Mouse (Mus musculus): ENCODE measurements at regions not wholly inside any gene's neighbourhood (a gene's known extent, or its start where the extent isn't known, plus 50 kb on each side); places are given as distances from the start of the nearest gene placed in this dataset.

GRCm38 (mm10) chr6:89052758-89053460 lies 150.9 kb downstream of the Tpra1 start:
- DNase-seq (no peak), ATAC-seq (ENCODE audit: low FRiP score, low TSS enrichment) (no peak)
- no peak overlapping the region for H3K4me2 ChIP-seq (ENCODE audit: low read length)
- H3K27me3 ChIP-seq (ENCODE audit: control insufficient read depth, insufficient read depth, low read length) = no peaks in the 10 kb centered on the region
- no peaks in the 10 kb centered on the region for H3K36me3 ChIP-seq (ENCODE audit: control insufficient read depth, insufficient read depth, low read length)
- H3K27ac ChIP-seq (replicated peaks; ENCODE audit: low read depth, low read length) = no peak overlapping the region
- H3K4me1 ChIP-seq (ENCODE audit: control insufficient read depth, insufficient read depth, low read length) = 0 out of 2 replicates have a peak, but pooled peaks cover 3% of the 10 kb centered on the region
- H3K9ac ChIP-seq (replicated peaks; ENCODE audit: low read length) = no peak overlapping the region
- WGBS = 89% methylated on average over 9 of the region's 9 CpGs
- no peaks in the 10 kb centered on the region for H3K9me3 ChIP-seq (ENCODE audit: control insufficient read depth, low read length)
- H3K4me3 ChIP-seq (replicated peaks; ENCODE audit: low read depth, low read length) = no peak overlapping the region

GRCm38 (mm10) chr6:89054060-89054459 lies 152.0 kb downstream of the Tpra1 start:
- Histone ChIP-seq H3K27ac (replicated peaks; ENCODE audit: low read depth, low read length) (no peak overlapping the region), H3K4me1 (ENCODE audit: control insufficient read depth, insufficient read depth, low read length) (no peaks in the 10 kb centered on the region), H3K4me3 (replicated peaks; ENCODE audit: low read depth, low read length) (no peak overlapping the region), H3K4me2 (ENCODE audit: low read length) (no peak overlapping the region), H3K9ac (replicated peaks; ENCODE audit: low read length) (no peak overlapping the region), H3K9me3 (ENCODE audit: control insufficient read depth, low read length) (no peaks in the 10 kb centered on the region), H3K36me3 (ENCODE audit: control insufficient read depth, insufficient read depth, low read length) (no peaks in the 10 kb centered on the region), H3K27me3 (ENCODE audit: control insufficient read depth, insufficient read depth, low read length) (no peaks in the 10 kb centered on the region)
- WGBS = 86% methylated on average over 13 of the region's 13 CpGs
- DNase-seq (no peak), ATAC-seq (ENCODE audit: low FRiP score, low TSS enrichment) (no peak)

- Histone ChIP-seq H3K27ac (replicated peaks; ENCODE audit: low read depth, low read length) (no peak overlapping the region), H3K4me2 (ENCODE audit: low read length) (no peak overlapping the region), H3K27me3 (ENCODE audit: control insufficient read depth, insufficient read depth, low read length) (no peaks in the 10 kb centered on the region), H3K4me3 (replicated peaks; ENCODE audit: low read depth, low read length) (no peak overlapping the region), H3K9me3 (ENCODE audit: control insufficient read depth, low read length) (no peaks in the 10 kb centered on the region), H3K4me1 (ENCODE audit: control insufficient read depth, insufficient read depth, low read length) (no peaks in the 10 kb centered on the region), H3K9ac (replicated peaks; ENCODE audit: low read length) (no peak overlapping the region), H3K36me3 (ENCODE audit: control insufficient read depth, insufficient read depth, low read length) (no peaks in the 10 kb centered on the region)
- ATAC-seq (ENCODE audit: low FRiP score, low TSS enrichment) (no peak), DNase-seq (no peak)
- 54% methylated on average over 4 of the region's 4 CpGs for WGBS
Measured at GRCm38 (mm10) chr6:89059431-89059975, 157.5 kb downstream of the Tpra1 start.

- no peaks in the 10 kb centered on the region for H3K9me3 ChIP-seq (ENCODE audit: control insufficient read depth, low read length)
- peaks cover 6% of the 10 kb centered on the region; the same call in 1 of the 2 replicates for H3K4me1 ChIP-seq (ENCODE audit: control insufficient read depth, insufficient read depth, low read length)
- no peak overlapping the region for H3K27ac ChIP-seq (replicated peaks; ENCODE audit: low read depth, low read length)
- ATAC-seq (ENCODE audit: low FRiP score, low TSS enrichment) = no peak
- no peak for DNase-seq
- H3K36me3 ChIP-seq (ENCODE audit: control insufficient read depth, insufficient read depth, low read length) = no peaks in the 10 kb centered on the region
- H3K4me2 ChIP-seq (ENCODE audit: low read length) = no peak overlapping the region
- H3K27me3 ChIP-seq (ENCODE audit: control insufficient read depth, insufficient read depth, low read length) = no peaks in the 10 kb centered on the region
- no peak overlapping the region for H3K4me3 ChIP-seq (replicated peaks; ENCODE audit: low read depth, low read length)
- H3K9ac ChIP-seq (replicated peaks; ENCODE audit: low read length) = no peak overlapping the region; the same call in 1 of the 2 replicates
- 77% methylated on average over 7 of the region's 7 CpGs for WGBS
Measured at GRCm38 (mm10) chr6:89064977-89065580, 163.0 kb downstream of the Tpra1 start.

- Histone ChIP-seq H3K9ac (replicated peaks; ENCODE audit: low read length) (no peak overlapping the region), H3K9me3 (ENCODE audit: control insufficient read depth, low read length) (no peaks in the 10 kb centered on the region), H3K4me1 (ENCODE audit: control insufficient read depth, insufficient read depth, low read length) (peaks cover 6% of the 10 kb centered on the region; the same call in 1 of the 2 replicates), H3K27ac (replicated peaks; ENCODE audit: low read depth, low read length) (no peak overlapping the region), H3K36me3 (ENCODE audit: control insufficient read depth, insufficient read depth, low read length) (no peaks in the 10 kb centered on the region), H3K27me3 (ENCODE audit: control insufficient read depth, insufficient read depth, low read length) (no peaks in the 10 kb centered on the region), H3K4me2 (ENCODE audit: low read length) (no peak overlapping the region), H3K4me3 (replicated peaks; ENCODE audit: low read depth, low read length) (no peak overlapping the region)
- 11% methylated on average over 5 of the region's 5 CpGs for WGBS
- peak; percentile 40 for DNase-seq
- no peak for ATAC-seq (ENCODE audit: low FRiP score, low TSS enrichment)
Measured at GRCm38 (mm10) chr6:89066588-89066987, 164.5 kb downstream of the Tpra1 start.

GRCm38 (mm10) chr6:89068286-89068685 lies 166.2 kb downstream of the Tpra1 start:
- ATAC-seq (ENCODE audit: low FRiP score, low TSS enrichment) (no peak), DNase-seq (no peak)
- 96% methylated on average over 5 of the region's 5 CpGs for WGBS

GRCm38 (mm10) chr6:89069108-89069507 lies 167.1 kb downstream of the Tpra1 start:
- H3K9me3 ChIP-seq (ENCODE audit: control insufficient read depth, low read length) = no peaks in the 10 kb centered on the region
- WGBS = 51% methylated on average over 5 of the region's 5 CpGs

More at GRCm38 (mm10) chr6:89068286-89068685, 166.2 kb downstream of the Tpra1 start:
- Histone ChIP-seq H3K4me1 (ENCODE audit: control insufficient read depth, insufficient read depth, low read length) (peaks cover 15% of the 10 kb centered on the region), H3K27me3 (ENCODE audit: control insufficient read depth, insufficient read depth, low read length) (no peaks in the 10 kb centered on the region), H3K9me3 (ENCODE audit: control insufficient read depth, low read length) (no peaks in the 10 kb centered on the region), H3K4me2 (ENCODE audit: low read length) (no peak overlapping the region), H3K9ac (replicated peaks; ENCODE audit: low read length) (no peak overlapping the region), H3K36me3 (ENCODE audit: control insufficient read depth, insufficient read depth, low read length) (no peaks in the 10 kb centered on the region), H3K27ac (replicated peaks; ENCODE audit: low read depth, low read length) (no peak overlapping the region), H3K4me3 (replicated peaks; ENCODE audit: low read depth, low read length) (no peak overlapping the region)

GRCm38 (mm10) chr6:89070011-89070410 lies 168.0 kb downstream of the Tpra1 start:
- no peaks in the 10 kb centered on the region for H3K27me3 ChIP-seq (ENCODE audit: control insufficient read depth, insufficient read depth, low read length)
- H3K4me2 ChIP-seq (ENCODE audit: low read length) = no peak overlapping the region
- DNase-seq = peak; percentile 46
- H3K4me1 ChIP-seq (ENCODE audit: control insufficient read depth, insufficient read depth, low read length) = peaks cover 17% of the 10 kb centered on the region
- H3K9ac ChIP-seq (replicated peaks; ENCODE audit: low read length) = no peak overlapping the region
- no peaks in the 10 kb centered on the region for H3K36me3 ChIP-seq (ENCODE audit: control insufficient read depth, insufficient read depth, low read length)
- ATAC-seq (ENCODE audit: low FRiP score, low TSS enrichment) = no peak
- H3K9me3 ChIP-seq (ENCODE audit: control insufficient read depth, low read length) = no peaks in the 10 kb centered on the region
- H3K27ac ChIP-seq (replicated peaks; ENCODE audit: low read depth, low read length) = no peak overlapping the region
- 18% methylated on average over 3 of the region's 3 CpGs for WGBS
- H3K4me3 ChIP-seq (replicated peaks; ENCODE audit: low read depth, low read length) = no peak overlapping the region

More at GRCm38 (mm10) chr6:89069108-89069507, 167.1 kb downstream of the Tpra1 start:
- H3K36me3 ChIP-seq (ENCODE audit: control insufficient read depth, insufficient read depth, low read length) = no peaks in the 10 kb centered on the region
- H3K4me2 ChIP-seq (ENCODE audit: low read length) = no peak overlapping the region
- no peaks in the 10 kb centered on the region for H3K27me3 ChIP-seq (ENCODE audit: control insufficient read depth, insufficient read depth, low read length)
- no peak overlapping the region for H3K9ac ChIP-seq (replicated peaks; ENCODE audit: low read length)
- H3K4me3 ChIP-seq (replicated peaks; ENCODE audit: low read depth, low read length) = no peak overlapping the region
- ATAC-seq (ENCODE audit: low FRiP score, low TSS enrichment) (no peak), DNase-seq (peak; percentile 59)
- H3K27ac ChIP-seq (replicated peaks; ENCODE audit: low read depth, low read length) = peak overlapping the region; percentile 49; the same call in 1 of the 2 replicates
- H3K4me1 ChIP-seq (ENCODE audit: control insufficient read depth, insufficient read depth, low read length) = peaks cover 17% of the 10 kb centered on the region

Measured in midbrain, embryonic 14.5 days (tissue).